Mouse (Mus musculus) MEL (cell line): ENCODE measurements around the gene Hs1bp3.

ENCODE experiments used
- CTCF ChIP-seq, 3 experiments: IDR thresholded peaks in 2 of 3; conservative IDR thresholded peaks in 1 of 3; 2 replicates each; pipeline ENCODE4 v1.5.1; 2011 to 2012; ENCODE audit warnings: low read length in 3 of 3, low read depth in 2 of 3, mild to moderate bottlenecking in 2 of 3, improper control_type of control experiment in 1 of 3, inconsistent platforms in 1 of 3, mixed read lengths in 1 of 3, moderate library complexity in 1 of 3; ENCODE audit not compliant: control insufficient read depth in 1 of 3, insufficient read depth in 1 of 3, poor library complexity in 1 of 3, severe bottlenecking in 1 of 3
- EP300 ChIP-seq, 2 experiments: IDR thresholded peaks; 2 replicates each; pipeline ENCODE4 v1.6.1; 2011; ENCODE audit warnings: improper control_type of control experiment in 2 of 2, low read length in 2 of 2, low read depth in 1 of 2, mild to moderate bottlenecking in 1 of 2
- GATA1 ChIP-seq: IDR thresholded peaks from 2 replicates; pipeline ENCODE4 v1.6.1; 2011; ENCODE audit warnings: low read depth, low read length, improper control_type of control experiment
- JUND ChIP-seq: IDR thresholded peaks from 2 replicates; pipeline ENCODE4 v1.6.1; 2011; ENCODE audit warnings: low read depth, mild to moderate bottlenecking, improper control_type of control experiment, low read length
- MAX ChIP-seq: IDR thresholded peaks from 2 replicates; pipeline ENCODE4 v1.6.1; 2011; ENCODE audit warnings: low read length, improper control_type of control experiment
- MEF2A ChIP-seq: IDR thresholded peaks from 2 replicates; pipeline ENCODE4 v1.6.1; 2014; ENCODE audit warnings: low read depth, mild to moderate bottlenecking, inconsistent platforms, low read length, improper control_type of control experiment; ENCODE audit not compliant: poor library complexity, insufficient replicate concordance, severe bottlenecking; ENCODE audit errors: extremely low read depth
- NELFE ChIP-seq: IDR thresholded peaks from 2 replicates; pipeline ENCODE4 v1.6.1; 2011; ENCODE audit warnings: low read depth, low read length, improper control_type of control experiment
- POLR2A ChIP-seq, 2 experiments: IDR thresholded peaks; 2 replicates each; pipeline ENCODE4 v1.6.1; 2011 to 2012; ENCODE audit warnings: low read length in 2 of 2, mild to moderate bottlenecking in 2 of 2, control low read depth in 1 of 2, improper control_type of control experiment in 1 of 2, low read depth in 1 of 2, moderate library complexity in 1 of 2; ENCODE audit not compliant: control insufficient read depth in 1 of 2, insufficient read depth in 1 of 2, poor library complexity in 1 of 2
- POLR2AphosphoS2 ChIP-seq: IDR thresholded peaks from 2 replicates; pipeline ENCODE4 v1.6.1; 2011; ENCODE audit warnings: low read length, improper control_type of control experiment
- TAL1 ChIP-seq: IDR thresholded peaks from 2 replicates; pipeline ENCODE4 v1.6.1; 2012; ENCODE audit warnings: mild to moderate bottlenecking, inconsistent platforms, low read length, moderate library complexity, mixed read lengths
- TBP ChIP-seq: IDR thresholded peaks from 2 replicates; pipeline ENCODE4 v1.8.0; 2011; ENCODE audit warnings: low read depth, low read length, improper control_type of control experiment
- USF2 ChIP-seq, 2 experiments: IDR thresholded peaks; 2 replicates each; pipeline ENCODE4 v1.6.1; 2011 to 2012; ENCODE audit warnings: improper control_type of control experiment in 2 of 2, low read length in 2 of 2, borderline replicate concordance in 1 of 2, inconsistent platforms in 1 of 2, low read depth in 1 of 2, mild to moderate bottlenecking in 1 of 2; ENCODE audit not compliant: insufficient read depth in 1 of 2
- ZC3H11A ChIP-seq: IDR thresholded peaks from 2 replicates; pipeline ENCODE4 v1.6.1; 2012; ENCODE audit warnings: low read depth, mild to moderate bottlenecking, inconsistent platforms, low read length, improper control_type of control experiment

DNA sequence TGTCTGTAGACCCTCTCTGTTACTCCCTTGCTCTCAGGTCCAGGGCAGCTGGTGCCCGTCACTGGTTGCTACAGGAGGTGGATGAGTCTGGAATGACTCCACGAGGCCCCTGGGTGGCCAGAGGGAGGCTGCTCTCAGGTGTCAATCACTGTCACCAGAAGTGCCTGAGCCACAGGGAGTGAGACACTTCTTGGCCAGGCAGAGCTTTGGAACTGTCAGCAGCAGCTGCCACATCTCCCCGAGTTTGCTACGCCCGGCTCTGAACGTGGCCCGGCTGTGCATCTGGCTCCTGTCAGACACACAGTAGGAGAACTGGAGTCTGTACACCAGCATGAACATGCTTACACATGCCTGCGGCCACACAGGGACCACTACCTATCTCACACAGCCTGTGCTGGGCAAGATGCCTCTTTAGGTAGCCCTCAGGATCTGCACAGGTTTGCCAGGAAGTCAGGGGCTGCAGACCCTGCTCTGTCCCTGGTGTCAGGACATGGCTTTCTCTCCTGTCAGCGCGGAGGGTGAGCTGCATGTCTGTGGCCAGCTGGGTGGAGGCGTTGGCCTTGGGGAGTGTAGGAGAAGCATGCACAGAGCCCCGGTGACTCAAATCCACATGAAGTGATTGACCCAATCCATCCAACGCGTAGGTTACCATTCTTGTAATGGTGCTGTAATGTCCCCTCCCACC lies 18.4 kb downstream of the Hs1bp3 start:
- no peak for TF ChIP-seq MEF2A
- no peak for TF ChIP-seq POLR2A (IDR thresholded peaks at IDR 0.05; ENCODE audit: control insufficient read depth in 1 of 2, insufficient read depth in 1 of 2, low read depth in 1 of 2, low read length in 2 of 2, poor library complexity in 1 of 2)
- TF ChIP-seq POLR2AphosphoS2, result no peak
- TF ChIP-seq TAL1, result no peak
- no peak for TF ChIP-seq ZC3H11A
- TF ChIP-seq EP300 (IDR thresholded peaks at IDR 0.05; ENCODE audit: low read depth in 1 of 2, low read length in 2 of 2), result no peak
- no peak for TF ChIP-seq TBP
- no peak for TF ChIP-seq CTCF (IDR thresholded peaks at IDR 0.05 in 2 of 3, conservative IDR thresholded peaks at IDR 0.05 in 1 of 3; ENCODE audit: control insufficient read depth in 1 of 3, insufficient read depth in 1 of 3, low read depth in 2 of 3, low read length in 3 of 3, poor library complexity in 1 of 3, severe bottlenecking in 1 of 3)
- no peak for TF ChIP-seq NELFE
- TF ChIP-seq GATA1, result no peak
- no peak for TF ChIP-seq USF2 (IDR thresholded peaks at IDR 0.05; ENCODE audit: borderline replicate concordance in 1 of 2, insufficient read depth in 1 of 2, low read depth in 1 of 2, low read length in 2 of 2)
- no peak for TF ChIP-seq MAX
- no peak for TF ChIP-seq JUND
